Mouse (Mus musculus) heart, embryonic 14.5 days (tissue): ENCODE data around the gene Rmi2. TPM values are rescaled to one million over a fixed set of nuclear protein-coding genes. Genes with fewer than 3 reads are reported as not detected.

Experiments used
- ATAC-seq: fragments of 200-750 bp; cut with Nextera tagmentation; 2 replicates; pipeline ENCODE4 v1.8.0; 2017; ENCODE audit warnings: low read depth, moderate TSS enrichment; ENCODE audit not compliant: insufficient number of reproducible peaks, insufficient read depth, low FRiP score
- H3K27ac ChIP-seq, 2 experiments: fragments of 200-500 bp in 1 of 2; fragments of 300-500 bp in 1 of 2; sonication (generic) in 1 of 2; replicated peaks in 1 of 2; 2 replicates each; pipeline ENCODE4 v1.5.1; 2012 to 2014; ENCODE audit warnings: low read depth in 2 of 2, low read length in 2 of 2, control low read depth in 1 of 2, mild to moderate bottlenecking in 1 of 2, mixed read lengths in 1 of 2; ENCODE audit not compliant: control insufficient read depth in 1 of 2, insufficient read depth in 1 of 2
- H3K27me3 ChIP-seq: fragments of 300-500 bp; sonication (generic); 2 replicates; pipeline ENCODE4 v1.6.1; 2014; ENCODE audit warnings: mild to moderate bottlenecking, low read length, control low read depth; ENCODE audit not compliant: control insufficient read depth, insufficient read depth
- H3K36me3 ChIP-seq: fragments of 300-500 bp; sonication (generic); 2 replicates; pipeline ENCODE4 v1.6.1; 2014; ENCODE audit warnings: mild to moderate bottlenecking, control low read depth, low read length, mixed read lengths; ENCODE audit not compliant: control insufficient read depth, insufficient read depth
- H3K4me1 ChIP-seq, 2 experiments: fragments of 200-500 bp in 1 of 2; fragments of 300-500 bp in 1 of 2; sonication (generic) in 1 of 2; 2 replicates each; pipeline ENCODE4 v1.6.1; 2012 to 2014; ENCODE audit warnings: low read length in 2 of 2, control low read depth in 1 of 2, mixed read lengths in 1 of 2; ENCODE audit not compliant: control insufficient read depth in 2 of 2, insufficient read depth in 2 of 2
- H3K4me2 ChIP-seq: fragments of 300-500 bp; sonication (generic); 2 replicates; pipeline ENCODE4 v1.6.1; 2014; ENCODE audit warnings: mild to moderate bottlenecking, low read length
- H3K4me3 ChIP-seq, 2 experiments: fragments of 200-500 bp in 1 of 2; fragments of 300-500 bp in 1 of 2; sonication (generic) in 1 of 2; 2 replicates each; pipeline ENCODE4 v1.5.1; 2012 to 2014; ENCODE audit warnings: low read length in 2 of 2, mild to moderate bottlenecking in 2 of 2, control low read depth in 1 of 2, low read depth in 1 of 2, moderate library complexity in 1 of 2; ENCODE audit not compliant: control insufficient read depth in 1 of 2, insufficient read depth in 1 of 2
- H3K9ac ChIP-seq: fragments of 300-500 bp; sonication (generic); 2 replicates; pipeline ENCODE4 v1.6.1; 2014; ENCODE audit warnings: mild to moderate bottlenecking, low read length
- H3K9me3 ChIP-seq: fragments of 300-500 bp; sonication (generic); 2 replicates; pipeline ENCODE4 v1.6.1; 2016; ENCODE audit warnings: low read length, control low read depth; ENCODE audit not compliant: control insufficient read depth
- WGBS: fragments of 180-500 bp; shearing (Covaris S2); extraction: QIAGEN DNeasy Blood & Tissue Kit; methylation state at CpG from one replicate; pipeline ENCODE4 v1.1.7; 2014; 5-methylcytosine and 5-hydroxymethylcytosine counted together
- polyA plus RNA-seq: library from polyadenylated mRNA; unstranded; fragments of >200 nt; fragmentation: Nextera tagmentation; extraction: Ambion mirVana; gene quantifications from 2 replicates; pipeline ENCODE4 v1.2.1, GENCODE M21; 2014

The Rmi2 gene
- polyA plus RNA-seq, 1 experiment from 2014 or later = 2.8 TPM

DNA sequence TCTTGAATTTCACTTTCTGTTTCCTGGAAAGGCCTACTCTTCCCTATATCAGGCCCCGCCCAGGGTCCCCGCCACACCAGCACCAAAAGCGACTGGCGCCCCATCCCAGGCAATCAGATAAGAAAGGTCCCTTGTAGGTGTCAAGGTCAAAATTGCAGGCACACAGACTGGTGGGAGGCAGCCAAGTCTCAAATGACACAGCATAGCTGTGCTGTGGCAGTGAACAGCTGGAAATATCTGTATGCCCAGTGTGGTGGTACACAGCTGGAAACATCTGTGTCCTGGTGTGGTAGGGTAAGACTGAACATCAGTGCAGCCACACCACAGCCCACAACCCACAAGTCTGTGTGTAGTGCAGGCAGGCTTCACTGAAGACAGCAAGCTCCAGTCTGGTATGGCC is 20.0 kb upstream of the Rmi2 start:
- no peak overlapping the region for H3K4me3 ChIP-seq
- ATAC-seq = no peak
- H3K9ac ChIP-seq = no peak overlapping the region
- 49% methylated on average over 4 of the region's 4 CpGs for WGBS
- H3K27ac ChIP-seq = no peak overlapping the region
- no peak overlapping the region for H3K4me2 ChIP-seq
- H3K27me3 ChIP-seq = no peaks in the 10 kb centered on the region
- H3K4me1 ChIP-seq = peaks cover 15 to 20% of the 10 kb centered on the region in 2 experiments
- H3K9me3 ChIP-seq = no peaks in the 10 kb centered on the region
- no peaks in the 10 kb centered on the region for H3K36me3 ChIP-seq

DNA sequence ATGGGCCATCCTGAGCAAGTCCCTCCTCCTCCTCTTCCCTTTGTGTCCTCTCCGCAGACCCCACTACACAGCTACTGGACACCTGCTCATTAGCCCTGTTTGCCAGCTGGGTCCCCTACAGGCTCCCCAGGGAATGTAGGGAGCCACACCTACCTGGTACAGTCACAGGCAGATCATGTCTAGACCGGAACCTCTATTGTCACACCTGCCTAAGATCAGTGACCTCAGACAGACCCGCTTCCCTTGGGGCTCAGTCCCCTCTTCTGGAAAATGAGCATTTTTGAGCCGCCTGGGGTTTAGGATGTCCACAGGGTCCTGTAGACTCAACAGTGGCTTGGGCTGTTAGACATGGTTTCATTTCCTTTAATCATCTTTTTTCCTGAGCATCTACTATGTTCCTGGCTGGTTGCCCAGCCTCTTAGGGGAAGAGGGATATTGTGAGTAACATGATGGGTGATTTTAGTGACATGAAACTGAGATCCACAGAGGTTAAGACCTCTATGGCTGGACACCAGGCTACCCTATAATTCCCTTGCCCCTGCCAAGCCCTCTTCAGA is 16.2 kb upstream of the Rmi2 start:
- WGBS = 86% methylated on average over 4 of the region's 4 CpGs
- Histone ChIP-seq H3K36me3 (no peaks in the 10 kb centered on the region), H3K4me2 (no peak overlapping the region), H3K27me3 (no peaks in the 10 kb centered on the region), H3K9me3 (no peaks in the 10 kb centered on the region), H3K9ac (no peak overlapping the region), H3K4me1 (peaks cover 10 to 20% of the 10 kb centered on the region in 2 experiments; a peak in 3 of 4 replicates), H3K27ac (no peak overlapping the region), H3K4me3 (no peak overlapping the region)
- no peak for ATAC-seq

DNA sequence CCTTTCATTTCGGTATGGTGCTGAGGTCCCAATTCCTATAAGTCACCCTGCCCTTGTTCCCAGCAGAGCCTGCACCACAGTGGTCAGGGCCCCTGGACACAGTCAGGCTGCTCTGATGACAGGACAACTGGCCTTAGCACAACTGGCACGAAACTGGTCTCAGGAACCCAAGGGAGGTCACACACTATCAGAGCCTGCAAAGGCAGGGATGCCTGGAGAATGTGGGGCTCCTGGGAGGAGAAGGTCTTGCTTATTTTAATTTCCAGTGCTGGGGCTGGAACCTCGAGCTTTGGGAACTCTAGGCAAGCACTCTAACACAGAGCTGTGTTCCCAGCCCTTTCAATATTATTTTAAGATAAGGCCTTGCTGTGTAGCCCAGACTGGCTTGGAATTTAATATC is 14.9 kb upstream of the Rmi2 start:
- ATAC-seq = no peak
- Histone ChIP-seq H3K4me1 (peaks cover 4 to 16% of the 10 kb centered on the region in 2 experiments; a peak in 3 of 4 replicates), H3K4me3 (no peak overlapping the region), H3K9me3 (no peaks in the 10 kb centered on the region), H3K36me3 (no peaks in the 10 kb centered on the region), H3K4me2 (no peak overlapping the region), H3K9ac (no peak overlapping the region), H3K27me3 (no peaks in the 10 kb centered on the region), H3K27ac (peak overlapping the region in 1 of 2 experiments; percentile 42; a peak in 1 of 4 replicates)
- WGBS = 51% methylated on average over 3 of the region's 3 CpGs

DNA sequence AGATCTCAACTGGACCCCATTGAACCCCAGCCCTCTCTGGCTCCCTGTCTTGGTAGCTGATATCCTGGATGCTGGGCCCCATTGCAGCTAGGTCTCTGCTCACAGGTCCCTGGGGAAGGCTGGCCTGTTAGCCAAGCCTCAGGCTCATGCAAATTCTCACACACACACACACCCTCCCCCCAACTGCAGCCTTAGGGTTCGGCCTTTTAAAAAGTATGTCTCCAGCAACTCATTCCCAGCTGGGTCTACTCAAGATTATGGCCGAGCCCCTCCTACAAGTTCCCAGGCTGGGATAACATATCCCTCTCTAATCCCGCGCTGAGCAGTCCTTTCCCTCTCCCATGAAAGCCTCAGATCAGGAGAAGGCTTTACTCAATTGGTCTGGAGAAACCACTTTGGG is 13.5 kb upstream of the Rmi2 start:
- Histone ChIP-seq H3K27me3 (no peaks in the 10 kb centered on the region), H3K27ac (no peak overlapping the region), H3K4me1 (peaks cover 0 to 16% of the 10 kb centered on the region in 2 experiments; a peak in 2 of 4 replicates), H3K4me2 (no peak overlapping the region), H3K4me3 (no peak overlapping the region), H3K9ac (no peak overlapping the region), H3K9me3 (no peaks in the 10 kb centered on the region), H3K36me3 (no peaks in the 10 kb centered on the region)
- WGBS = 60% methylated on average over 4 of the region's 4 CpGs
- 0 out of 2 replicates have a peak, but pooled peaks have one; percentile 7 for ATAC-seq

DNA sequence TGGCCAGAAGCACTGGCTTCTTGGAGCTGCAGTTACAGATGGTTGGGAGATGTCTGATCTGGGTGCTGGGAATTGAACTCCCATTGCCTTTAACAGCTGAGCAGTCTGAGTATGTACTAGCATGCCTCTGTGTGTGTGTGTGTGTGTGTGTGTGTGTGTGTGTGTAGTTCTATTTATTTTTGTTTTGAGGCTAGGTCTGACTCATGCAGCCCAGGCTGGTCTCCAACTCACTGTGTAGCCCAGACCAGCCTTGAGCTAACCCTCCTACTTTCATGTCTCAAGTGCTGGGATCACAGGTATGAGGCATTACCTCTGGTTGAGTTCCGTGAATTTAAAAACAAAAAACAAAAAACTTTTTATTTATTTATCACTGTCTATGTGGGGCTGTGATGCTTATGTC is 10.3 kb upstream of the Rmi2 start:
- H3K4me1 ChIP-seq = peaks cover 0 to 11% of the 10 kb centered on the region in 2 experiments; a peak in 1 of 4 replicates
- H3K27ac ChIP-seq = no peak overlapping the region
- 65% methylated on average over 1 of the region's 1 CpGs for WGBS
- no peaks in the 10 kb centered on the region for H3K9me3 ChIP-seq
- no peaks in the 10 kb centered on the region for H3K36me3 ChIP-seq
- no peak for ATAC-seq
- H3K4me3 ChIP-seq = no peak overlapping the region
- no peak overlapping the region for H3K9ac ChIP-seq
- no peaks in the 10 kb centered on the region for H3K27me3 ChIP-seq
- H3K4me2 ChIP-seq = no peak overlapping the region

DNA sequence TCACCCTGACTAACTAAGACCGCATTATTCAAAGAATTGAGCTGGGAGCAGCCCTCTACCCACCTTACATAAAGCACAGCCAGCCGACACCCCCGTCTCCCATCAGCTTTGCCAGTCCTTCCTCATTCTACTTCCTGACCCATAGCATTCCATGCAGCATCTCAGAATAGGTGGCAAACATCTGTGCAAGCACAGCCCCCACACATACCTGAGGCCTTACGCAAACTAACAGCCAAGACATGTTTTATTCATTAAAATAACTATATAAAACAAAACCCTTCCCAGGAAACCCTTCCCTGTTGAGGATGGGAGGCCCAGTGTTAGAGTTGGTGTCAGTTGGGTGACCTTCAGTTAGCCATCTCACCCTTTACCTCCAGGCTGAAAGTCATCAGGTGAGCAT is 9.0 kb upstream of the Rmi2 start:
- H3K4me1 ChIP-seq = peaks cover 0 to under 1% of the 10 kb centered on the region in 2 experiments; a peak in 1 of 4 replicates
- no peak overlapping the region for H3K4me3 ChIP-seq
- no peaks in the 10 kb centered on the region for H3K36me3 ChIP-seq
- H3K27ac ChIP-seq = no peak overlapping the region
- no peaks in the 10 kb centered on the region for H3K27me3 ChIP-seq
- WGBS = 79% methylated on average over 4 of the region's 4 CpGs
- ATAC-seq = no peak
- H3K9ac ChIP-seq = no peak overlapping the region
- no peak overlapping the region for H3K4me2 ChIP-seq
- H3K9me3 ChIP-seq = no peaks in the 10 kb centered on the region

DNA sequence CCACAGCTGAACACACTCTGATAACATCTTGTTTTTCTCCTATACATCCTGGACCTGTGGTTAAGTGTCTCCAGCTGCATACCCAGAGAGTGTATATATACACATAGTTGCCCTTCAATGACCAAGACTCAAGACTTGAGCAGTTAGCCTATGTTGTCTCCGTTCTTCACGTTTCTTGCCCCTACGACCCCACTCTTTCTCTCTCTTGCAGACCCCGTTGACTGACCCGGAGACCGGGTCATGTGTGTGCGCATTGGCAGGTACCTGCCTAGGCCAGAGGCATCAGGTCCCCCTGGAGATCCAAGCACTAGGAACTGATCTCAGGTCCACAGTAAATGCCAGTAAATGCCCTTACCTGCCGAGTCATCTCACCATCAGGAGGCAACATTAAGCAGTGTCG is 7.6 kb upstream of the Rmi2 start:
- H3K9ac ChIP-seq = no peak overlapping the region
- no peaks in the 10 kb centered on the region for H3K27me3 ChIP-seq
- H3K4me1 ChIP-seq = no peaks in the 10 kb centered on the region
- H3K36me3 ChIP-seq = no peaks in the 10 kb centered on the region
- 91% methylated on average over 9 of the region's 9 CpGs for WGBS
- H3K4me3 ChIP-seq = no peak overlapping the region
- no peak overlapping the region for H3K4me2 ChIP-seq
- ATAC-seq = no peak
- no peaks in the 10 kb centered on the region for H3K9me3 ChIP-seq
- H3K27ac ChIP-seq = no peak overlapping the region
